ENCODE assay signal across 22 mouse cellular contexts in the genomic region with DNA sequence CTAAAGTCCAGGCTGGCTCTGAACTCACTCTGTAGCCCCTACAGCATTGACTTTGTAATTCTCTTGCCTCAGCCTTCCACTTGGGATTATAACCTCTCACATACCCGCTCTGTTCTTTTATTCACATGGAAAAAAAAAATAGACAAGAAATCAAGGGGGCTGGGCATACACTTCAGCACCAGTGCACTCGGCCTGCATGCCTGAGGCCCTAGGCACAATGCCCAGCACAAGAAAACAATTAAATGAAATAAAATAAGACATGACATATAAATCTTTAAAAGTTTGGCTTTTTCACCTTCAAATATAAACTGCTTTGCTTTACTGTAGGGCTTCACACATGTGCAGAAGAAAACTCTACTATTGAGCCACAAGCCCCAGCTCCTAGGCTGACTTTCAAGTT. TPM values are rescaled to one million over a fixed set of nuclear protein-coding genes. Genes with fewer than 3 reads are reported as not detected.
"Had no signal": no experiment of that assay in that cellular context is flagged by ENCODE, and none has a peak within 500 bp of the region (broad histone marks: within the 10 kb centered on the region; RNA-seq: fewer than 3 reads in every experiment).

No protein-coding gene starts in this region.

- H3K36me3 ChIP-seq: neural tube, embryonic 13.5 days; neural tube, embryonic 15.5 days; stomach, embryonic 15.5 days had no signal

- H3K27ac ChIP-seq: neural tube, embryonic 13.5 days; neural tube, embryonic 15.5 days; stomach, embryonic 15.5 days; stomach, postnatal 0 days had no signal

- H3K4me3 ChIP-seq: neural tube, embryonic 13.5 days; neural tube, embryonic 15.5 days; stomach, embryonic 15.5 days had no signal

- DNase-seq: retina, postnatal 1 day; right cerebral cortex, adult 18-20 months; right cerebral cortex, postnatal 14 days; right cerebral cortex, postnatal 25 days; right cerebral cortex, postnatal 4 days; spleen, adult 18-20 months; thymus, adult 18-20 months; thymus, adult 2 months; thymus, postnatal 14 days; thymus, postnatal 25 days; thymus, postnatal 36 days; thymus, postnatal 4 days had no signal

- H3K27me3 ChIP-seq: neural tube, embryonic 13.5 days; neural tube, embryonic 15.5 days; stomach, embryonic 15.5 days had no signal

RNA-seq across cellular contexts. Expression of gene 4933405L10Rik, which starts 46.5 kb away (rescaled TPM):
- polyA plus RNA-seq: neural tube, embryonic 13.5 days; small intestine, adult 2 months; spleen, adult 2 months; stomach, embryonic 14.5 days; stomach, embryonic 16.5 days; thymus, adult 2 months; thymus, postnatal 0 days; urinary bladder, adult 2 months had no signal
